9 mouse cellular contexts compared by ENCODE assay signal in the genomic region with DNA sequence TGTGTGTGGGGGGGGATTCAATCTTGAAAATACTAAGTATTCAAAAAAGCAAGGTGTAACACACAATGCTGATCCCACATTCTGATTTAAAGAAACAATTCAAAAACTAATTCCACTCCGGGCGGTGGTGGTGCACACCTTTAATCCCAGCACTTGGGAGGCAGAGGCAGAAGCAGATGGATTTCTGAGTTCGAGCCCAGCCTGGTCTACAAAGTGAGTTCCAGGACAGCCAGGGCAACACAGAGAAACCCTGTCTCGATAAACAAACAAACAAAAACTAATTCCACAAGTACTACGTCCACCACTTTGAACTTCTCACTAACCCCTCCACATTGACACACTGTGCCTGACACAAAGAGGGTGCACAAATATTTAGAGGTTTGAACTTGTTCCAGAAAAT. TPM values are rescaled to one million over a fixed set of nuclear protein-coding genes. Genes with fewer than 3 reads are reported as not detected.
A peak's percentile ranks its signal among the peaks of the same experiment; 100 is the strongest.
DNase-seq lines count a peak whose midpoint lies in the region; ATAC-seq and TF ChIP-seq lines count a peak whose summit lies in the region.
"Had no signal": no experiment of that assay in that cellular context is flagged by ENCODE, and none has a peak within 500 bp of the region (broad histone marks: within the 10 kb centered on the region; RNA-seq: fewer than 3 reads in every experiment).

No protein-coding gene starts in this region.

- TF ChIP-seq CTCF in heart, adult 2 months (IDR thresholded peaks at IDR 0.05) = no peak

- no peak overlapping the region for H3K9ac ChIP-seq in heart, adult 2 months (ENCODE audit: low read depth, low read length)
- no peak overlapping the region for H3K9ac ChIP-seq in limb, embryonic 12.5 days (replicated peaks)
- H3K9ac ChIP-seq in limb, embryonic 14.5 days (ENCODE audit: low read depth, low read length, severe bottlenecking) = no peak overlapping the region
- no peak overlapping the region for H3K9ac ChIP-seq in neural tube, embryonic 13.5 days
- H3K9ac ChIP-seq: limb, embryonic 15.5 days had no signal

- no peaks in the 10 kb centered on the region for H3K9me3 ChIP-seq in limb, embryonic 12.5 days
- H3K9me3 ChIP-seq in limb, embryonic 10.5 days (replicated peaks) = no peaks in the 10 kb centered on the region
- no peaks in the 10 kb centered on the region for H3K9me3 ChIP-seq in limb, embryonic 14.5 days (ENCODE audit: control insufficient read depth, low read length)
- H3K9me3 ChIP-seq in neural tube, embryonic 13.5 days = no peaks in the 10 kb centered on the region
- H3K9me3 ChIP-seq: limb, embryonic 15.5 days had no signal

- WGBS in heart, adult 2 months = 65% methylated on average over 5 of the region's 5 CpGs
- 86% methylated on average over 5 of the region's 5 CpGs for WGBS in limb, embryonic 12.5 days
- WGBS in limb, embryonic 10.5 days = 88% methylated on average over 5 of the region's 5 CpGs
- WGBS in limb, embryonic 14.5 days = 79% methylated on average over 5 of the region's 5 CpGs
- 86% methylated on average over 5 of the region's 5 CpGs for WGBS in neural tube, embryonic 13.5 days

- ATAC-seq in limb, embryonic 12.5 days (ENCODE audit: insufficient number of reproducible peaks, insufficient read depth, low FRiP score, low TSS enrichment, low read depth) = no peak
- no peak for ATAC-seq in limb, embryonic 14.5 days (ENCODE audit: low FRiP score, low read depth)
- ATAC-seq in neural tube, embryonic 13.5 days (ENCODE audit: low read depth) = no peak

- no peak for TF ChIP-seq POLR2A in heart, adult 2 months (IDR thresholded peaks at IDR 0.05; ENCODE audit: insufficient read depth, low read depth, low read length)
- TF ChIP-seq POLR2A in limb, embryonic 14.5 days (IDR thresholded peaks at IDR 0.05; ENCODE audit: borderline replicate concordance, extremely low read depth, insufficient read depth, insufficient read length) = no peak

- H3K4me3 ChIP-seq in heart, adult 2 months = no peak overlapping the region
- H3K4me3 ChIP-seq in limb, embryonic 12.5 days (replicated peaks) = no peak overlapping the region
- no peak overlapping the region for H3K4me3 ChIP-seq in limb, embryonic 10.5 days
- no peak overlapping the region for H3K4me3 ChIP-seq in limb, embryonic 14.5 days (replicated peaks; ENCODE audit: low read length)
- H3K4me3 ChIP-seq in neural tube, embryonic 13.5 days = no peak overlapping the region

- no peak for TF ChIP-seq EP300 in heart, adult 2 months (IDR thresholded peaks at IDR 0.05; ENCODE audit: insufficient read depth, low read depth, low read length)

- H3K4me1 ChIP-seq in heart, adult 2 months (ENCODE audit: control insufficient read depth, insufficient read depth, low read length) = peaks cover 4% of the 10 kb centered on the region; the same call in 1 of the 2 replicates
- H3K4me1 ChIP-seq in limb, embryonic 12.5 days (replicated peaks) = peaks cover 27% of the 10 kb centered on the region
- peaks cover 40% of the 10 kb centered on the region for H3K4me1 ChIP-seq in limb, embryonic 10.5 days
- H3K4me1 ChIP-seq in limb, embryonic 14.5 days (ENCODE audit: control insufficient read depth, insufficient read depth, low read length) = peaks cover 23% of the 10 kb centered on the region
- peaks cover 36% of the 10 kb centered on the region for H3K4me1 ChIP-seq in neural tube, embryonic 13.5 days (replicated peaks)

- peak overlapping the region; percentile 93 for H3K27ac ChIP-seq in heart, adult 2 months
- H3K27ac ChIP-seq in limb, embryonic 12.5 days = no peak overlapping the region; the same call in 1 of the 2 replicates
- H3K27ac ChIP-seq in limb, embryonic 10.5 days = no peak overlapping the region
- no peak overlapping the region for H3K27ac ChIP-seq in limb, embryonic 14.5 days (replicated peaks; ENCODE audit: low read depth, low read length)
- H3K27ac ChIP-seq in neural tube, embryonic 13.5 days (replicated peaks) = 0 out of 2 replicates have a peak overlapping the region, but pooled peaks have one; percentile 89

- H3K79me2 ChIP-seq in heart, adult 2 months (replicated peaks; ENCODE audit: control insufficient read depth, insufficient read depth, low read length) = peaks cover 4% of the 10 kb centered on the region

- H3K27me3 ChIP-seq in heart, adult 2 months (ENCODE audit: control insufficient read depth, insufficient read depth, low read length) = no peaks in the 10 kb centered on the region
- H3K27me3 ChIP-seq in limb, embryonic 12.5 days = no peaks in the 10 kb centered on the region
- no peaks in the 10 kb centered on the region for H3K27me3 ChIP-seq in limb, embryonic 10.5 days (ENCODE audit: low read depth, poor library complexity, severe bottlenecking)
- H3K27me3 ChIP-seq in limb, embryonic 14.5 days (ENCODE audit: control insufficient read depth, insufficient read depth, low read length) = no peaks in the 10 kb centered on the region
- no peaks in the 10 kb centered on the region for H3K27me3 ChIP-seq in neural tube, embryonic 13.5 days
- H3K27me3 ChIP-seq: limb, embryonic 15.5 days had no signal

- DNase-seq in heart, adult 2 months = no peak
- no peak for DNase-seq in heart, adult 9 months (ENCODE audit: low spot score in 2 of 2)
- no peak for DNase-seq in limb, embryonic 10.5 days (ENCODE audit: low spot score)
- no peak for DNase-seq in limb, embryonic 14.5 days (ENCODE audit: low spot score)
- no peak for DNase-seq in frontal cortex, postnatal 25 days (ENCODE audit: low spot score in 2 of 2)
- no peak for DNase-seq in right cerebral cortex, postnatal 25 days

- peak overlapping the region; percentile 83; the same call in 1 of the 2 replicates for H3K4me2 ChIP-seq in limb, embryonic 12.5 days
- 0 out of 2 replicates have a peak overlapping the region, but pooled peaks have one; percentile 60 for H3K4me2 ChIP-seq in limb, embryonic 14.5 days (replicated peaks; ENCODE audit: low read depth, low read length, severe bottlenecking)
- H3K4me2 ChIP-seq in neural tube, embryonic 13.5 days = peak overlapping the region; percentile 90

- peaks cover 21% of the 10 kb centered on the region for H3K36me3 ChIP-seq in heart, adult 2 months (ENCODE audit: control insufficient read depth, insufficient read depth, low read length)
- H3K36me3 ChIP-seq in limb, embryonic 12.5 days = peaks cover 33% of the 10 kb centered on the region
- H3K36me3 ChIP-seq in limb, embryonic 10.5 days = peaks cover 36% of the 10 kb centered on the region
- peaks cover 28% of the 10 kb centered on the region for H3K36me3 ChIP-seq in limb, embryonic 14.5 days (ENCODE audit: control insufficient read depth, insufficient read depth, low read length)
- peaks cover 31% of the 10 kb centered on the region for H3K36me3 ChIP-seq in neural tube, embryonic 13.5 days

- intact Hi-C loops in heart, adult 2 months (cut with DNase I) = loop anchor here (2.0 to 5.0 kb wide), 3 partner anchors 32 to 58 kb away; no protein-coding TSS in a partner anchor

RNA-seq across cellular contexts. Expression of gene Ube2h, which starts 4.7 kb away (rescaled TPM):
- 10 to 100 TPM; 61.5 to 61.7 TPM for total RNA-seq in heart, adult 2 months (2021)
- polyA plus RNA-seq in heart, adult 2 months (2012; rRNA removed) = 29.4 and 44.2 TPM in 2 replicates
- polyA plus RNA-seq in limb, embryonic 12.5 days (2016; fragmentation: Nextera tagmentation; extraction: Ambion mirVana) = 49.9 and 54.2 TPM in 2 replicates
- 31.9 and 41.2 TPM in 2 replicates for polyA plus RNA-seq in limb, embryonic 10.5 days (2016; fragmentation: Nextera tagmentation; extraction: Ambion mirVana)
- polyA plus RNA-seq in limb, embryonic 14.5 days (2012; rRNA removed) = 43.0 and 45.7 TPM in 2 replicates
- 50.1 and 55.8 TPM in 2 replicates for polyA plus RNA-seq in limb, embryonic 14.5 days (2014; fragmentation: Nextera tagmentation; extraction: Ambion mirVana)
- polyA plus RNA-seq in neural tube, embryonic 13.5 days (2015; fragmentation: Nextera tagmentation; extraction: Ambion mirVana) = 62.5 and 65.8 TPM in 2 replicates

Comparison
In these comparisons a context has a peak if more than half of its experiments do, and no peak if none do; other contexts are left out.
1. H3K27ac ChIP-seq: peak in heart, adult 2 months (single experiment) and neural tube, embryonic 13.5 days (single experiment); none in limb, embryonic 12.5 days (single experiment), limb, embryonic 10.5 days (single experiment) and limb, embryonic 14.5 days (single experiment).
2. Peak in every context shown above with its lines, with median percentiles within 50 percentile points of each other: H3K4me2 ChIP-seq.